Mouse (Mus musculus) frontal cortex, postnatal 10 days (tissue): ENCODE results near the gene Fgf10.

Source experiments
- DNase-seq, 2 experiments: peaks; one replicate each; pipeline ENCODE4 v3.0.0; 2022; ENCODE audit warnings: low spot score in 2 of 2, mixed read lengths in 1 of 2

Fgf10 gene

GRCm38 (mm10) chr13:118669491-118669890, at the start of gene Fgf10:
TSS of gene Fgf10 (plus strand) at chr13:118669791.
- DNase-seq: no peak

DNA sequence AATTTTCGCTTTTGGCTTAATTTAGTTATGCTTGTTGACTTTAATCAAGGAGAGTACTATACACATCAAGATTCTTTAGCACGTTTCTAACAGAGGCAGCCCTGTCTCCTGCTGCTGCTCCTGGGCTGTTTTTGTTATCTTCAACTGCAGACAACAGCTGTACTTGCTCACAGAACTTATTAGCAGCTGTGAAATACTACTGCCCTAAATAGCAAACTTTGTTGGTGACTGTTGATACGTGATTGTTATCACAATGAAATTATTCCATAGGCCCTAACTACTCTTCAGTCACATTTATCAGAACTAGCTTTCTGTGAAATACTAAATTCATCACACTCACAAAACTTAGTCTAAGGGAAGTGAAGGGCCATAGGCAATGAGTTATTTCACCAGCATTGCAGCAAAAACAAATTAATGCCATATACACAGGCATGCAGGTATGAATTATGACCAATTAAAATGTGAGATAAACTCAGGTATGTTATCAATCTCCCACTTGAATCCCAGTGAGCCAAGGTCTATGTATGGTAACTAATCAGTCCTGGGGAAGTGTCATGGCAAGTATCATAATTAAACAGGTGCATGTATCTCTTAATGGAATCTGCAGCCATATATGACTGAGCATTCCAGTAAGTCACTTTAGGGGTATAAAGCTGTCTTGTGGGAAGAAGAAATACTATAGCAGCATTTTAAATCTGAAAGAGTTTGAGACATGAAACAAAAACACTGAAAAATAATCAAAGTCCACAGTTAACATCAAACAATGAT, 39.7 kb upstream of the Fgf10 start:
- no peak for DNase-seq

DNA sequence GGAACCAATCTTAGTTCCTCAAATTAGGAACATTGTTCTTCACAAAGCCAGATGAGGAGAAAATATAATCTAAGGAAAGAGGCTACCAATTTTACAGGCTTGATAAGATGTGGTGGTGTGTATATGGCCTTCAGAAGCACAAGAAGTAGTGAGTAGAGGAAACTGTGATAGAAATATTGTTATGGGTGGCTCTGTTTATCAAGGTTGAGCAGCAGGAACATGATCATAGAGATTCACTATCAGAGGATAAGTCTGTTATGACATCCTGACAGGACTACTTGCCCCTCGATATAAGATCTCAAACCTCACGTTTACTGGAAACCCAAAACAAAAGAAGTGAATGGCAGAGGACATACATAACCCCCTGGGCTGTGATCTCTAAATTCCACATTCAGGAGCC, 38.1 kb upstream of the Fgf10 start:
- DNase-seq: no peak

DNA sequence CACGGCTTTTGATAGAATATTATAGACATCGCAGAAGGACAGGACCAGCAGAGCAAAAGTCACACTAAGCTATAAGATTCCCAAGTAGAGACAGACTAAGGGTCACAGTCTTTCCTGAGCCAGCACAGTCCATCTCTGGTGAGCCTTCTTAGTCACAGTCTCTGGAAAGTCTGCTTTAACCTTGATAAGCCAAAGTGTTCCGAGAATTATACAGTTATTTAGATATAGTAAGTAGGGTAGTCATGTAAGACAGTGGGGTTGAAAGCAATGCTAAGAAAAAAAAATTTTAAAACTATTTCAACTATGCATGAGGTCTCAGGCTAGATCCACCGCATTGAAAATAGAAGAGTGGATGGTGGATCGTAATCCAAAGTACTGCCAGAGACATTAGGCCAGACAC, 33.5 kb upstream of the Fgf10 start:
- DNase-seq: no peak

GRCm38 (mm10) chr13:118642585-118642984, 27.0 kb upstream of the Fgf10 start:
- no peak for DNase-seq

DNA sequence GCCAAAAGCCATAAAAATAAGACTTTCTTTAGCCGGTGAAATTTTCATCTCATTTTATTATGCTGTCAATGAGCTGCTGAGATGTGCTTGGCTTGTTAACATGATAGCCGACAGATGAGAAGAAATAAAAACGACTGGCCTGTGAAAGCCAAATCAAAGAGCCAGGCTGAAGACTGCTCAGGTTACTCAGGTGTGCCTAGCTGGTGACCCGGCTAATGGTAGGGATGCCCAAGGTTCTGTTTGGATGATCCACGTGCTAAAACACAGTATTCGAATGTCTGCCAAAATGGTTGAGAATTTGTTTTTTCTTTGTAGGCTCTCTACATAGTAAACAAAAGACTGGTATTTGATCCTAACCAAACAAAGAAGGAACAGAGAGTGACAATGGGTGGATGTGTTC, 26.5 kb upstream of the Fgf10 start:
- no peak for DNase-seq

DNA sequence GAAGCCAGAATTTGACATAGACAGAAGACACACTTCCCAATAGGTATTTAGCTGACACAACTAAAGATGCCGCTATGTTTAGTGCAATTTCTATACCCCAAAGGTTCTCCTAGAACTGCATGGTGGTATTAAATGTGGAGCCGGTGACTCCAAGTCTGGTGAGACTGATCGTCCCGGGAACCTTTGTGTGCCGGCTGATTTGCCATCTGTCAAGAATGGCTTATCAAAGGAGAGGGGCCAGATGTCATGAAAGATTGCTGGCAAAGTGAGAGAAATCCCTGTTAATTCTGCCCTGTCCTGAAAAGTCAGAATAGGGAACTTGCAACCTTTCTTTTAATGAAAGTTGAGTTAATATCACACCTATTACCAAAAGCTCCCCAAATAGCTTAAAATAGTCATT, 12.6 kb upstream of the Fgf10 start:
- DNase-seq: no peak

DNA sequence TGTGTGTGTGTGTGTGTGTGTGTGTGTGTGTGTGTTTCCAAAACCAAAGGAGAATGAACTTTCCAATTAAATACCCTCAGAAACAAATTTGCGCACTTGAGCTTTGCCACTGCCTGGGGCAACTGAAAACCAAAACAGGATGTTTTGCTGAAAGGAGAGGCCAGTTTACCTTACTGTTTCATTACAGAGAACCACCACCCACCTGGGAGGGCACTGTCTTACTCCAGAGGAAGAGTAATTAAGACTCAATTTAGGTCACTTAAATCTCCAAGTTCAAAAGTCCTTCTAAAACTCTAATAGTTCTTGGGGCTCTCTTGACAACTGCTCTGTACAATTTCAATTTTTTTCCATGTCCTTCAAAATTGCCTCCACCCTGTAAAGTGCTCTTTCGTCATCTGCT, 11.6 kb upstream of the Fgf10 start:
- DNase-seq: no peak

- DNase-seq: no peak
Observed at GRCm38 (mm10) chr13:118658608-118659326, 10.8 kb upstream of the Fgf10 start.

DNA sequence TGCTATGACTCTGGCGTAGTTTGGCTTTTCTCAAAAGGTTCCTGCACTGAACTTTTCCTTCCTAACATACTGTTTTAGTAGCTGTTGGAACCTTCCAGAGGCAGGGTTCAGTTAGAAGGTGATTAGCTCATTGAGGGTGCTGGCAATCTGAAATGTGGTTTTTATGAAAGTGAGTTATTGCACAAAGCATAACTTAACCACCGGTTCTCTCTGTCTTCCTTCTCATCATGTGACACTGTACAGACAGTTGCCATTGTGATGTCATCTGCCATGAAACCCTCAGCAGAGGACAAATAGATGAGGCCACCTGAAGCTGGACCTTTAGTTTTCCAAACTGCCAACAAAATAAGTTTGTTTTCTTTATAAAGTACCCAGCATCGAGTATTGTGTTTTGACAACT, 7.9 kb upstream of the Fgf10 start:
- no peak for DNase-seq

GRCm38 (mm10) chr13:118664901-118665300, 4.7 kb upstream of the Fgf10 start:
- no peak for DNase-seq

- no peak for DNase-seq
Observed at GRCm38 (mm10) chr13:118679228-118679627, 9.6 kb downstream of the Fgf10 start.

DNA sequence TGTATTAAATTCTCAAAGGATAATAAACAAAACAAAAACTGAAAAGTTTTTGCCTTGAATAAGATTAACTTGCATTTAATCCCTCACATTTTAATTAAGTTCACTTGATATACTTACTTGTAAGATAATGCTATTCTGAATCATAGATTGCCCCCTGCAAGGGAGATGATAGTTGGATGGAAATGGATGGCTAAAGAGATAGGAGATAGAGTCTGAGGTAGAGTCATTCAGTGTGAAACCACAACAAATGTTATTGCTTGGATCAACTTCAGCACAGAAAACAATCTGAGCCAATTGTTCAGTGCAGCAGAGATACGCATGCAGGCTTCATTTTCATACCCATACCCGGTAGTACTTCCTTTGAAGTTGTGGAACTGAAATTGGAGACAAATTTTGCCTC, 23.5 kb downstream of the Fgf10 start:
- DNase-seq: no peak

- no peak for DNase-seq
Observed at GRCm38 (mm10) chr13:118695103-118695502, 25.5 kb downstream of the Fgf10 start.

GRCm38 (mm10) chr13:118703727-118704126, 34.1 kb downstream of the Fgf10 start:
- DNase-seq: no peak

- DNase-seq: no peak
Observed at GRCm38 (mm10) chr13:118705716-118706115, 36.1 kb downstream of the Fgf10 start.

GRCm38 (mm10) chr13:118709912-118710311, 40.3 kb downstream of the Fgf10 start:
- DNase-seq: no peak

DNA sequence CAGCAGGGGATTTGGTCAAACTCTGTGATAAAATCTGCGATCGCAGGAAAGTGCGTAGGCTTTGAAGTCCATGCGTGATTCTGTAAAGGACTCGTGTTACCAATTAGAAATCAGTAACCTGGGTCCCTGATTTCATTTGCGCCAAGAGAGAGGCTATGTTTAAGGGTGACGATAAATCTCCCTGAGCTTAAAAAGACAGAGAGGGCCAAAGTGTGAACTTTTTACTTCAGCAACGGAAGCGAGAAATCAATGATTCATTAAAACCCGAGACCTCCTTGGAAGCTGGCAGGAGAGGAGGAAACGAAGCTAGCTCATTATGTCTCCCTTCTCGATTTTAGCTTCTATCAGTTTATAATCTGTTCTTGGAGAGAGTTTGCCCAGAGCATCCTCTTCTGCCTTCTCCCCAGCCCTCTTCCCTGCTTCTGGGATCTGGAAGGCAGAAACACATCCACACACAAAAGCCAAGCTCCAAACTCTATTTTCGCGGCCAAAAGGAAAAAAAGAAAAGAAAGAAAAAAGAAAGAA, 44.1 kb downstream of the Fgf10 start:
- DNase-seq: no peak

DNA sequence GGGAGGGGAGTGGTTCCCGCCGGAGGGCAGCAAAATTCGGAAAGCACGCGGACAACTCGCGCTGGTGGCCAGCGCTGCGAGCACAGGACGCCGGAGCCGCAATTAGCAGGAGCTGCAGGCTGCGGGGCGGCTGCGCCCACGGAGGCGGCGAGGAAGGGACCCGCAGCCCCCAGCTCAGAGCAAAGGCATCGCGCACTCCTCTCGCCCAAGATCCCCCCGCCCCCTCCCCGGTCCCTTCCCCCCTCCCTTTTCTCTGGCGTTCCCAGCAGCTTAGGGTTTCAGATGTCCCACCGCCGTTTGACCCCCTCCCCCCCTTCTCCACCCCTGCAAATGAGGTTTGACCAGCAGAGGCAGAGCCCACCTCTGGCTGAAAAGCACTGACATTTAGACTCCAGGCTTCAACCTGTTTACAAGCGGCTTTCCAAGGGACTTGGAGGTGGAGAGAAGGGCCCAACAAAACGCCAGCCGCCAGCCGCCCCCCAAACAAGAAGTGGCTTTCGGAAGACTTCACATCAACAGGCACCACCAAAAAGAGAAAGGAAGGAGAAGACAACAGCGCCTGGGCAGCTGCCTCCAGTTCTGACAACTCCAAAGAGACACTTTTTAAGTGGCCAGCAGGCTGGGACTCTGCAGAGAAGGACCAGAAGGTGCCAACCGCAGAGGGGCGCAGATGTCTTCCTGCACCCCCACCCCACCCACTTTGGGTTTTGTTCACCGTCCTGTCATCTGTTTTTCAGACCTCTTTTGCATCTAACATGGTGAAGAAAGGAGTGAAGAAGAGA, 44.9 kb downstream of the Fgf10 start:
- DNase-seq: no peak

DNA sequence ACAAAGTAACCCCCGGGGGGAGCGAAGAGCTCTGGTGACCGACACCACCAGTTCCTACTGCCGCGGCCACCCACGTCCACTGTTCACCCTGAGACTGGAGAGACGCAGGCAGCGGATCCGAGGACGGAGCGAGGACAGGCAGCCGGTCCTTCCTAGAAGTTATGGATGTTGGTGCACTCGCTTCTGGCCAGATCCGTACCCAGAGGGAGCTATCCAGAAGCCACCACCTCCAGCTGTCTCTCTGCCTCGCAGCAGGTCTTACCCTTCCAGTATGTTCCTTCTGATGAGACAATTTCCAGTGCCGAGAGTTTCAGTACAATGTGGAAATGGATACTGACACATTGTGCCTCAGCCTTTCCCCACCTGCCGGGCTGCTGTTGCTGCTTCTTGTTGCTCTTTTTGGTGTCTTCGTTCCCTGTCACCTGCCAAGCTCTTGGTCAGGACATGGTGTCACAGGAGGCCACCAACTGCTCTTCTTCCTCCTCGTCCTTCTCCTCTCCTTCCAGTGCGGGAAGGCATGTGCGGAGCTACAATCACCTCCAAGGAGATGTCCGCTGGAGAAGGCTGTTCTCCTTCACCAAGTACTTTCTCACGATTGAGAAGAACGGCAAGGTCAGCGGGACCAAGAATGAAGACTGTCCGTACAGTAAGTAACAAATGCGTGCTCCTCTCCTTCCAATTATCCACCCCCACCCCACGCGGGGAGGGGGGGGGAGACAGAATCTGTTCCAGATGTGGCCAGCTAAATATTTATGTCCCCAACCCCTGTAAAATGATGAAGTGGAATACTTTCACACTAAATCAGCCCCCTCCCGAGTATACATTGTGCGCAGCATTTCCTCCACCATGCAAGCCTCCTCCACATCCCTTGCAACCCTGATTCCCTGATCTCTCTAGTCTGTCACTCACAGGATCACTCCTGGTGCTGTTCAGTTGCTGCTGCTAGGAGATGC, 45.8 kb downstream of the Fgf10 start:
- no peak for DNase-seq

GRCm38 (mm10) chr13:118716265-118716664, 46.7 kb downstream of the Fgf10 start:
- DNase-seq: no peak
